Mouse (Mus musculus) erythroblast, embryonic 14.5 days (primary cell): ENCODE results near the gene Alpk3.

ENCODE experiments used
- GATA1 ChIP-seq: IDR thresholded peaks from 2 replicates; pipeline ENCODE4 v1.6.1; 2012; ENCODE audit warnings: low read length, inconsistent platforms, mixed read lengths
- TAL1 ChIP-seq: IDR thresholded peaks from 3 replicates; pipeline ENCODE4 v1.6.1; 2012; ENCODE audit warnings: low read length, inconsistent platforms, mixed read lengths

- TF ChIP-seq GATA1 (no peak), TAL1 (no peak)
These were observed 18.3 kb downstream of the Alpk3 start for GRCm38 (mm10) chr7:81075732-81076131.
